Comparison of ENCODE assay signal across 19 mouse cellular contexts in genomic region chr4:108345826-108346225, GRCm38 (mm10). TPM values are rescaled to one million over a fixed set of nuclear protein-coding genes. Genes with fewer than 3 reads are reported as not detected.
DNase-seq lines count a peak whose midpoint lies in the region; ATAC-seq lines count a peak whose summit lies in the region.
"Had no signal": no experiment of that assay in that cellular context is flagged by ENCODE, and none has a peak within 500 bp of the region (broad histone marks: within the 10 kb centered on the region; RNA-seq: fewer than 3 reads in every experiment).

No protein-coding gene starts in this region.

- no peak for ATAC-seq in kidney, embryonic 14.5 days (ENCODE audit: low FRiP score, low TSS enrichment)
- ATAC-seq in limb, embryonic 11.5 days (ENCODE audit: insufficient number of reproducible peaks, low FRiP score, low TSS enrichment, low read depth), result no peak
- ATAC-seq: midbrain, embryonic 16.5 days had no signal

- H3K27me3 ChIP-seq in kidney, embryonic 14.5 days (ENCODE audit: control insufficient read depth, insufficient read depth, low read length), result no peaks in the 10 kb centered on the region
- H3K27me3 ChIP-seq in embryonic facial prominence, embryonic 10.5 days (replicated peaks; ENCODE audit: low read depth, poor library complexity, severe bottlenecking), result no peaks in the 10 kb centered on the region
- no peaks in the 10 kb centered on the region for H3K27me3 ChIP-seq in limb, embryonic 11.5 days (ENCODE audit: control insufficient read depth, insufficient read depth, low read length)

- peaks cover 53% of the 10 kb centered on the region for H3K4me1 ChIP-seq in kidney, embryonic 14.5 days (ENCODE audit: control insufficient read depth, insufficient read depth, low read length)
- H3K4me1 ChIP-seq in embryonic facial prominence, embryonic 10.5 days, result peaks cover 64% of the 10 kb centered on the region
- H3K4me1 ChIP-seq in limb, embryonic 11.5 days (ENCODE audit: control insufficient read depth, insufficient read depth, low read length), result peaks cover 52% of the 10 kb centered on the region

- no peak overlapping the region for H3K4me2 ChIP-seq in kidney, embryonic 14.5 days (replicated peaks; ENCODE audit: low read depth, low read length)
- no peak overlapping the region for H3K4me2 ChIP-seq in limb, embryonic 11.5 days (ENCODE audit: low read depth, severe bottlenecking)
- H3K4me2 ChIP-seq: heart, embryonic 11.5 days had no signal

- H3K27ac ChIP-seq in kidney, embryonic 14.5 days (ENCODE audit: low read depth, low read length), result peak overlapping the region; percentile 73; the same call in 1 of the 2 replicates
- H3K27ac ChIP-seq in embryonic facial prominence, embryonic 10.5 days (replicated peaks), result peak overlapping the region; percentile 83
- H3K27ac ChIP-seq in limb, embryonic 11.5 days (replicated peaks; ENCODE audit: low read depth, low read length), result peak overlapping the region; percentile 87
- H3K27ac ChIP-seq: layer of hippocampus, adult 2 months; liver, embryonic 14.5 days; macrophage had no signal

- no peak overlapping the region for H3K9ac ChIP-seq in kidney, embryonic 14.5 days (ENCODE audit: low read depth, low read length)
- no peak overlapping the region for H3K9ac ChIP-seq in limb, embryonic 11.5 days (ENCODE audit: low read length)
- H3K9ac ChIP-seq: liver, embryonic 14.5 days had no signal

- no peaks in the 10 kb centered on the region for H3K9me3 ChIP-seq in kidney, embryonic 14.5 days (ENCODE audit: control insufficient read depth, low read length)
- H3K9me3 ChIP-seq in embryonic facial prominence, embryonic 10.5 days, result no peaks in the 10 kb centered on the region
- no peaks in the 10 kb centered on the region for H3K9me3 ChIP-seq in limb, embryonic 11.5 days (ENCODE audit: control insufficient read depth, low read length)

- 32% methylated on average over 5 of the region's 5 CpGs for WGBS in kidney, embryonic 14.5 days
- WGBS in embryonic facial prominence, embryonic 10.5 days, result 35% methylated on average over 5 of the region's 5 CpGs
- 47% methylated on average over 5 of the region's 5 CpGs for WGBS in limb, embryonic 11.5 days

- peak; percentile 24 for DNase-seq in embryo, embryonic 11 days
- no peak for DNase-seq in embryo, embryonic 10.5 days (ENCODE audit: low spot score)
- DNase-seq in kidney, postnatal 10 days, result no peak
- DNase-seq in embryonic facial prominence, embryonic 10.5 days (ENCODE audit: low spot score), result no peak
- DNase-seq in limb, embryonic 11.5 days (ENCODE audit: low spot score), result peak; percentile 41
- DNase-seq in thymus, adult 18-20 months, result no peak
- no peak for DNase-seq in testis, postnatal 14 days (ENCODE audit: low spot score)
- DNase-seq: adrenal gland, adult 8-10 months; cerebellum, adult 11-12 months; gastrocnemius, postnatal 25 days; heart, postnatal 4 days; kidney, adult 2 months had no signal

- no peaks in the 10 kb centered on the region for H3K36me3 ChIP-seq in kidney, embryonic 14.5 days (ENCODE audit: control insufficient read depth, insufficient read depth, low read length)
- H3K36me3 ChIP-seq in embryonic facial prominence, embryonic 10.5 days (replicated peaks), result 0 out of 2 replicates have a peak, but pooled peaks cover 8% of the 10 kb centered on the region
- H3K36me3 ChIP-seq in limb, embryonic 11.5 days (ENCODE audit: control insufficient read depth, insufficient read depth, low read length), result peaks cover under 1% of the 10 kb centered on the region; the same call in 1 of the 2 replicates

- no peak overlapping the region for H3K4me3 ChIP-seq in kidney, embryonic 14.5 days (ENCODE audit: low read length)
- no peak overlapping the region for H3K4me3 ChIP-seq in embryonic facial prominence, embryonic 10.5 days
- H3K4me3 ChIP-seq in limb, embryonic 11.5 days (ENCODE audit: low read depth, low read length), result no peak overlapping the region
- H3K4me3 ChIP-seq: layer of hippocampus, adult 2 months had no signal

RNA-seq across cellular contexts. Expression of gene Coa7, which starts 17.9 kb away (rescaled TPM):
- 58.1 and 67.7 TPM in 2 replicates for polyA plus RNA-seq in kidney, embryonic 14.5 days (2014; fragmentation: Nextera tagmentation; extraction: Ambion mirVana)
- 70.4 and 78.9 TPM in 2 replicates for polyA plus RNA-seq in embryonic facial prominence, embryonic 10.5 days (2016; fragmentation: Nextera tagmentation; extraction: Ambion mirVana)
- 56.3 and 60.7 TPM in 2 replicates for polyA plus RNA-seq in limb, embryonic 11.5 days (2014; fragmentation: Nextera tagmentation; extraction: Ambion mirVana)

RNA-seq across cellular contexts. Expression of gene Shisal2a, which starts 37.3 kb away (rescaled TPM):
- polyA plus RNA-seq in kidney, embryonic 14.5 days (2014; fragmentation: Nextera tagmentation; extraction: Ambion mirVana), result 0.92 and 0.96 TPM in 2 replicates
- polyA plus RNA-seq in embryonic facial prominence, embryonic 10.5 days (2016; fragmentation: Nextera tagmentation; extraction: Ambion mirVana), result 4.0 and 5.6 TPM in 2 replicates
- 6.8 and 8.6 TPM in 2 replicates for polyA plus RNA-seq in limb, embryonic 11.5 days (2014; fragmentation: Nextera tagmentation; extraction: Ambion mirVana)
- polyA plus RNA-seq: macrophage; urinary bladder, adult 2 months had no signal

RNA-seq across cellular contexts. Expression of gene Zyg11b, which starts 44.9 kb away (rescaled TPM):
- 9.4 and 17.2 TPM in 2 replicates for polyA plus RNA-seq in kidney, embryonic 14.5 days (2014; fragmentation: Nextera tagmentation; extraction: Ambion mirVana)
- 14.7 and 15.4 TPM in 2 replicates for polyA plus RNA-seq in embryonic facial prominence, embryonic 10.5 days (2016; fragmentation: Nextera tagmentation; extraction: Ambion mirVana)
- 14.6 and 15.1 TPM in 2 replicates for polyA plus RNA-seq in limb, embryonic 11.5 days (2014; fragmentation: Nextera tagmentation; extraction: Ambion mirVana)

Comparison
In these comparisons a context has a peak if more than half of its experiments do, and no peak if none do; other contexts are left out.
1. DNase-seq: peak in embryo, embryonic 11 days (single experiment) and limb, embryonic 11.5 days (single experiment); none in embryo, embryonic 10.5 days (single experiment), kidney, postnatal 10 days (single experiment), embryonic facial prominence, embryonic 10.5 days (single experiment), thymus, adult 18-20 months (0 of 2) and testis, postnatal 14 days (single experiment).
2. Peak in every context shown above with its lines, with median percentiles within 50 percentile points of each other: H3K27ac ChIP-seq.